Mouse (Mus musculus) neural tube, embryonic 12.5 days (tissue): Measurements from ENCODE around the gene Ndrg3. TPM values are rescaled to one million over a fixed set of nuclear protein-coding genes. Genes with fewer than 3 reads are reported as not detected.
"Not testable (repeated sequence)": the region's sequence is repeated elsewhere in the genome, so short reads cannot be mapped to it uniquely, and the experiment has no call there.

ENCODE experiments used
- ATAC-seq: fragments of 200-750 bp; cut with Nextera tagmentation; 2 replicates; pipeline ENCODE4 v1.8.0; 2017; ENCODE audit warnings: low read depth, mild to moderate bottlenecking, moderate TSS enrichment, moderate library complexity; ENCODE audit not compliant: low FRiP score
- H3K27ac ChIP-seq: fragments of 300-500 bp; sonication (generic); 2 replicates; pipeline ENCODE4 v1.5.1; 2016
- H3K27me3 ChIP-seq: fragments of 300-500 bp; sonication (generic); replicated peaks from 2 replicates; pipeline ENCODE4 v1.6.1; 2016; ENCODE audit warnings: mild to moderate bottlenecking
- H3K36me3 ChIP-seq: fragments of 300-500 bp; sonication (generic); 2 replicates; pipeline ENCODE4 v1.6.1; 2016; ENCODE audit warnings: mild to moderate bottlenecking
- H3K4me1 ChIP-seq: fragments of 300-500 bp; sonication (generic); 2 replicates; pipeline ENCODE4 v1.6.1; 2016
- H3K4me2 ChIP-seq: fragments of 300-500 bp; sonication (generic); replicated peaks from 2 replicates; pipeline ENCODE4 v1.6.1; 2016; ENCODE audit warnings: mild to moderate bottlenecking
- H3K4me3 ChIP-seq: fragments of 300-500 bp; sonication (generic); 2 replicates; pipeline ENCODE4 v1.5.1; 2016
- H3K9ac ChIP-seq: fragments of 300-500 bp; sonication (generic); 2 replicates; pipeline ENCODE4 v1.6.1; 2016; ENCODE audit warnings: mild to moderate bottlenecking
- H3K9me3 ChIP-seq: fragments of 300-500 bp; sonication (generic); 2 replicates; pipeline ENCODE4 v1.6.1; 2016; ENCODE audit warnings: mild to moderate bottlenecking
- WGBS: fragments of 180-500 bp; shearing (Covaris S2); methylation state at CpG from one replicate; pipeline ENCODE4 v1.1.7; 2016; 5-methylcytosine and 5-hydroxymethylcytosine counted together
- polyA plus RNA-seq: library from polyadenylated mRNA; unstranded; fragments of >200 nt; fragmentation: Nextera tagmentation; extraction: Ambion mirVana; gene quantifications from 2 replicates; pipeline ENCODE4 v1.2.1, GENCODE M21; 2016

The Ndrg3 gene
- polyA plus RNA-seq, 1 experiment from 2014 or later = 63.4 TPM

GRCm38 (mm10) chr2:156892821-156893220 lies 99.0 kb downstream of the Ndrg3 start:
- ATAC-seq = no peak
- H3K27me3 ChIP-seq = no peaks in the 10 kb centered on the region
- no peak overlapping the region for H3K4me2 ChIP-seq
- no peaks in the 10 kb centered on the region for H3K36me3 ChIP-seq
- WGBS = 77% methylated on average over 6 of the region's 6 CpGs
- peaks cover 4% of the 10 kb centered on the region; the same call in 1 of the 2 replicates for H3K4me1 ChIP-seq
- H3K9ac ChIP-seq = no peak overlapping the region
- H3K9me3 ChIP-seq = no peaks in the 10 kb centered on the region
- H3K4me3 ChIP-seq = no peak overlapping the region
- no peak overlapping the region for H3K27ac ChIP-seq

GRCm38 (mm10) chr2:156892240-156892639 lies 99.6 kb downstream of the Ndrg3 start:
- no peak overlapping the region for H3K27ac ChIP-seq
- 42% methylated on average over 3 of the region's 3 CpGs for WGBS
- no peak overlapping the region for H3K4me2 ChIP-seq
- no peak overlapping the region for H3K9ac ChIP-seq
- no peaks in the 10 kb centered on the region for H3K27me3 ChIP-seq
- no peaks in the 10 kb centered on the region for H3K9me3 ChIP-seq
- H3K36me3 ChIP-seq = no peaks in the 10 kb centered on the region
- H3K4me3 ChIP-seq = no peak overlapping the region
- H3K4me1 ChIP-seq = peaks cover 4% of the 10 kb centered on the region; the same call in 1 of the 2 replicates
- no peak for ATAC-seq

DNA sequence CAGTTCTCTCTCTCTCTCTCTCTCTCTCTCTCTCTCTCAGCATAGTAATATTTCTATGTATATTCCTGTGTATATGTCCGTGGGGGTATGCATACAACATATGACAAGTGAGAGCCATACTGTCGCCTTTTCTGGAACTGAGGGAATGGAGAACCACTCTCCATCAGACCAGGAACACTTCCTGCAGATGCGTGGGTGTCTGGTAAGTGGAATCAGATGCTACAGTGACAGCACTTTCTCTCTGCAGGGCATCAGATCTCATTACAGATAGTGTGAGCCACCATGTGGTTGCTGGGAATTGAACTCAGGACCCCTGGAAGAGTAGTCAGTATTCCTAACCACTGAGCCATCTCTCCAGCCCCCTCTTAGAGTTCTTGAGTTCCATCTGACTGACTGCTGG lies 103.4 kb downstream of the Ndrg3 start:
- Histone ChIP-seq H3K4me3 (no peak overlapping the region), H3K9ac (no peak overlapping the region), H3K27me3 (no peaks in the 10 kb centered on the region), H3K4me1 (peaks cover 4% of the 10 kb centered on the region; the same call in 1 of the 2 replicates), H3K4me2 (no peak overlapping the region), H3K9me3 (no peaks in the 10 kb centered on the region), H3K27ac (no peak overlapping the region), H3K36me3 (no peaks in the 10 kb centered on the region)
- 78% methylated on average over 3 of the region's 3 CpGs for WGBS
- no peak for ATAC-seq

DNA sequence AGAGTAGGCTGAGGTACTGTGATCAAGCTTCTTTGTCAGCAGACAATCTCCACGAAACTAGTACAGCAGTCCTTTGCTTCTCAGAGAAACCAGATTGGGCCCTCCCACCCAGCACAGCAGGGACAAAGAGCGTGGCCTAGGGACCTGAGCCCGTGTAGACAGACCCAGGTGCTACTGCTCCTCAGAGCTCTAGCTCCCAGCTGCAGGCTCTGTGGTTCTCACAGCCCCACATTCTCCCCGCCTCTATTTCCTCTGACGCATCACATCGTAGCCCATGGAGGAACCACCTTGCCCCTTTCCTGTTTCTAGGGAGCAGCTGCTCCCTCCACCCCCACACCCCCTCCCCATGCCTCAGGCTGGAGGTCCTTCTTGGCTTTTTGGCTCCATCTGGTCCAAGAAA lies 104.8 kb downstream of the Ndrg3 start, which contains the start of gene Sla2:
Gene Sla2 (minus strand): TSS at position 176 of the 400 bp plus-strand sequence.
- no peak for ATAC-seq

GRCm38 (mm10) chr2:156886084-156886631 lies 105.7 kb downstream of the Ndrg3 start:
- no peak for ATAC-seq
- H3K4me1 ChIP-seq = no peaks in the 10 kb centered on the region
- no peaks in the 10 kb centered on the region for H3K9me3 ChIP-seq
- 81% methylated on average over 10 of the region's 10 CpGs for WGBS
- no peak overlapping the region for H3K27ac ChIP-seq
- no peaks in the 10 kb centered on the region for H3K36me3 ChIP-seq
- H3K27me3 ChIP-seq = no peaks in the 10 kb centered on the region
- no peak overlapping the region for H3K4me3 ChIP-seq
- H3K4me2 ChIP-seq = no peak overlapping the region
- H3K9ac ChIP-seq = no peak overlapping the region

More for the DNA sequence above, 104.8 kb downstream of the Ndrg3 start, which contains the start of gene Sla2:
- H3K9ac ChIP-seq = no peak within 1 kb of the TSS
- 72% methylated on average over 6 of the region's 6 CpGs for WGBS
- no peaks in the 10 kb centered on the region for H3K36me3 ChIP-seq
- H3K4me2 ChIP-seq = no peak within 1 kb of the TSS
- H3K4me1 ChIP-seq = no peaks in the 10 kb centered on the region
- no peaks in the 10 kb centered on the region for H3K27me3 ChIP-seq
- no peak within 1 kb of the TSS for H3K27ac ChIP-seq
- no peaks in the 10 kb centered on the region for H3K9me3 ChIP-seq
- no peak within 1 kb of the TSS for H3K4me3 ChIP-seq

DNA sequence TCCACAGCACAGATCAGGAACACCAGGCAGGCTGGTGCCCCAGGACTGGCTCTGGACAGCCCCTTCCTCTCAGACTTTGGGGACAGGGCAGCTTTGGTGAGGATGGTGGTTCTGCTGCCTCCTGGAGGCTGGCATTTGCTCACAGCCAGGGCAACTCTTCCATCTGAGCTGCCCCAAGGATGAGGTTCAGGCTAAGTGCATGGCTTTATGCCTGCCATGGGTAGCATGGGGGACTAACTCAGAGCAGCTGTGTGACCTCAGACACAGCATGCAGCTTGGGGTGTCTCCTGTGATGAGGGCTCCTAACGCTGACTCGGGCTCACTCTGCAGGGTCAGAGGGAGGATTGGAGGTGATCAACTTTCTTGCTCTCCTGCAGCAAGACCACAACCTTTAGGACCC lies 106.2 kb downstream of the Ndrg3 start:
- not testable (repeated sequence) for ATAC-seq, H3K36me3 ChIP-seq
- 76% methylated on average over 2 of the region's 2 CpGs for WGBS

DNA sequence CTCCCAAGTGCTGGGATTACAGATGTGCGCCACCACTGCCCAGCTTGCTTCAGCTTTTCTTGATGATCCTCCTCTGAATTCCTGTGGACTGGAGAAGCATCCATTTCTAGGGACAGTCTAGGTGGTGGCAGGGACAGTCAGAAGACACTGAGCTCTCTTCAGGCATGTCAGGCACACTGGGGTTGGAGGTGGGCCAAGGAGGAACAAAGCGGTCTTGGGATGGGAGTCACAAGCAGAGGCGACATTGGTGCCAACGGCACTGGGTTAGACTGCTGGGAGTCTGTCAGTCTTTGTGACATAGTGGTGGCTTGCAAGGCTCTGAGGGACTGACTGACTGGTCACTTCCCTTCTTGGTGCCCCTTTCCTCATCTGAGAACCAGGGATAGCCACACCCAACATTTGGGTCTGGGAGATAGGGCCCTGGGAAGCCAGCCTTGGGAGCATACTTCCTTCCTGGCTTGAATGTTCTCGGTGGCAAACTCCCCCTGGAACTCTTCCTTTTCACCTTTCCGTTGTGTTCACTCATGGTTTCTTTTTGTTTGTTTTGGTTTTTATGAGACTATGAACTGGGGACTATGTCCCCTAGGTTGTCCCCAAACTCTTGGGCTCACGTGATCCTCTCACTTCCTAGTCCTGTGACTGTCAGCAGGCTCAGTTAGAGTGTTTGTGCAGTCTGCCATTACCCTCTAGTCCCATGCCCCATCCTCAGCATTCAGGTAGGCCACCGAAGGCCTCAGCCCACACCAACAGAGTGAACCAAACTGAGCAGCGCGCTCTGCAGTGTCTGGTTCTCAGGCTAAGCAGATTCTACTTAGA lies 107.3 kb downstream of the Ndrg3 start:
- Histone ChIP-seq H3K27me3 (no peaks in the 10 kb centered on the region), H3K4me2 (no peak overlapping the region), H3K27ac (no peak overlapping the region), H3K9ac (no peak overlapping the region), H3K36me3 (no peaks in the 10 kb centered on the region), H3K4me3 (no peak overlapping the region), H3K9me3 (no peaks in the 10 kb centered on the region), H3K4me1 (no peaks in the 10 kb centered on the region)
- WGBS = 91% methylated on average over 10 of the region's 10 CpGs
- no peak for ATAC-seq

More for the DNA sequence above, 106.2 kb downstream of the Ndrg3 start:
- H3K4me1 ChIP-seq, H3K4me2 ChIP-seq, H3K9me3 ChIP-seq, H3K27ac ChIP-seq, H3K27me3 ChIP-seq, H3K4me3 ChIP-seq, H3K9ac ChIP-seq: not testable (repeated sequence)

- no peak for ATAC-seq
- Histone ChIP-seq H3K27me3 (no peaks in the 10 kb centered on the region), H3K4me3 (no peak overlapping the region), H3K36me3 (no peaks in the 10 kb centered on the region), H3K9me3 (no peaks in the 10 kb centered on the region), H3K4me2 (no peak overlapping the region), H3K9ac (no peak overlapping the region), H3K27ac (no peak overlapping the region), H3K4me1 (no peaks in the 10 kb centered on the region)
- WGBS = 42% methylated on average over 10 of the region's 10 CpGs
These were observed 109.3 kb downstream of the Ndrg3 start for GRCm38 (mm10) chr2:156882431-156883001.

DNA sequence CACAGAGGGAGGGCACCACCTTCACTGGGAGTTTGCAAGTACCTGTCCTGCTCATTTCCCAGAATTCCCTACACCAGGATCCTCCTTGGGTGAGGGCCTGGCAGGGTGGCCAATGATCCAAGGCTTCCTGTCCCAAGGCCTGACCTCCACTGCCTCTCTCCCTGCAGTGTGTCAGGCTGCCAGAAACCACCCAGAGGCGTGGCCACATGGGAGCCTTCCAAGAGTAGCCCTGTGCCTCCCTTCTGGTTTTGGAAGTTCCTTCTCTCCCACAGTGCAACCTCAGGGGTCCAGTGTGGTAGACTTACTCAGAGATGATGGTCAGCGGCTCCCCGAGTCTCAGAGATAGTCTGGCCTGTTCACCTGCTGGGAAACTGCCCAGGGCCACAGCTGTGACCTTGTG lies 112.3 kb downstream of the Ndrg3 start:
- Histone ChIP-seq H3K27me3 (no peaks in the 10 kb centered on the region), H3K27ac (no peak overlapping the region), H3K4me3 (no peak overlapping the region), H3K36me3 (peaks cover 4% of the 10 kb centered on the region; the same call in 1 of the 2 replicates), H3K4me2 (no peak overlapping the region), H3K9me3 (no peaks in the 10 kb centered on the region), H3K9ac (no peak overlapping the region), H3K4me1 (no peaks in the 10 kb centered on the region)
- WGBS = 82% methylated on average over 3 of the region's 3 CpGs
- no peak for ATAC-seq

GRCm38 (mm10) chr2:156877726-156878125 lies 114.1 kb downstream of the Ndrg3 start:
- ATAC-seq = no peak
- WGBS = 73% methylated on average over 9 of the region's 9 CpGs
- no peaks in the 10 kb centered on the region for H3K9me3 ChIP-seq
- no peaks in the 10 kb centered on the region for H3K27me3 ChIP-seq
- H3K27ac ChIP-seq = no peak overlapping the region
- H3K4me2 ChIP-seq = no peak overlapping the region
- H3K36me3 ChIP-seq = peaks cover 17% of the 10 kb centered on the region
- no peak overlapping the region for H3K4me3 ChIP-seq
- H3K9ac ChIP-seq = no peak overlapping the region
- no peaks in the 10 kb centered on the region for H3K4me1 ChIP-seq
